Comparison of ENCODE assay signal across 26 mouse cellular contexts in the genomic region with DNA sequence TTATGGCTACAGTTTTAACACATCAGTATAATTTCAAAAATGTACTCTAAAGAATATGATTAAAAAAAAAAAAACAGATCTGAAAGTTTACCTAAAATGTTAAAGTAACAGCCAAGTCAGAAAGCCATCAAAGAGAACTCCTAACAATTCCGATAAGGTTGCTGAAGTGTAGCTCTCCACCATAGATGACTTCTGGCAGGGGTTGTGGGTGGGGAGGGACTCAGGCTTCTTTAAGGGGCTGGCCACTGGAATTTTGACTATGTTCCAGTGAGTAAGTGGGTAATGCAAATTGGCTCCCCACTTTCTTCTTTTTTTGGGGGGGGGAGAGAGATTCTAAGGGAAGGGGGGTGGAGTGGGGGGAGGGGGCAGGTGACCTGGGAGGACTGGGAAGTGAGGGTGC.
"Had no signal": no experiment of that assay in that cellular context is flagged by ENCODE, and none has a peak within 500 bp of the region (broad histone marks: within the 10 kb centered on the region; RNA-seq: fewer than 3 reads in every experiment).

No protein-coding gene starts in this region.

- DNase-seq: forebrain, postnatal 0 days; gastrocnemius, postnatal 14 days; gastrocnemius, postnatal 36 days; heart, adult 11 months; heart, adult 2 months; heart, postnatal 14 days; heart, postnatal 36 days; kidney, adult 11 months; kidney, adult 2 months; kidney, adult 9 months; kidney, postnatal 14 days; kidney, postnatal 36 days; layer of hippocampus, adult 9-11 months; layer of hippocampus, postnatal 36 days; left cerebral cortex, postnatal 4 days had no signal

- H3K9ac ChIP-seq: forebrain, embryonic 15.5 days; forebrain, postnatal 0 days; heart, embryonic 12.5 days; heart, embryonic 15.5 days; hindbrain, embryonic 14.5 days; kidney, embryonic 15.5 days; limb, embryonic 13.5 days; limb, embryonic 15.5 days had no signal

- H3K9me3 ChIP-seq: forebrain, embryonic 15.5 days; heart, embryonic 10.5 days; heart, embryonic 12.5 days; heart, embryonic 15.5 days; kidney, embryonic 15.5 days; limb, embryonic 13.5 days; limb, embryonic 15.5 days had no signal

- H3K27ac ChIP-seq: forebrain, embryonic 15.5 days; heart, adult 2 months; heart, embryonic 10.5 days; heart, embryonic 15.5 days; hindbrain, embryonic 14.5 days; kidney, embryonic 15.5 days; kidney, postnatal 0 days; limb, embryonic 13.5 days; limb, embryonic 15.5 days had no signal

- H3K4me3 ChIP-seq: forebrain, embryonic 15.5 days; heart, adult 2 months; heart, embryonic 10.5 days; heart, embryonic 12.5 days; heart, embryonic 15.5 days; kidney, embryonic 15.5 days; limb, embryonic 13.5 days; limb, embryonic 15.5 days had no signal

- H3K27me3 ChIP-seq: heart, embryonic 12.5 days; heart, embryonic 15.5 days; kidney, embryonic 15.5 days; limb, embryonic 13.5 days; limb, embryonic 15.5 days had no signal

- H3K4me2 ChIP-seq: forebrain, embryonic 15.5 days; heart, embryonic 15.5 days; kidney, embryonic 15.5 days; limb, embryonic 13.5 days; limb, embryonic 15.5 days had no signal

- ATAC-seq: forebrain, embryonic 15.5 days; hindbrain, embryonic 16.5 days; intestine, embryonic 16.5 days had no signal

- H3K36me3 ChIP-seq: forebrain, embryonic 15.5 days; heart, embryonic 10.5 days; heart, embryonic 12.5 days; heart, embryonic 15.5 days; kidney, embryonic 15.5 days; limb, embryonic 13.5 days; limb, embryonic 15.5 days had no signal

- H3K4me1 ChIP-seq: heart, embryonic 10.5 days; heart, embryonic 12.5 days; heart, embryonic 15.5 days; kidney, embryonic 15.5 days; limb, embryonic 13.5 days; limb, embryonic 15.5 days had no signal
